Mouse (Mus musculus): ENCODE results near the gene Rsl24d1. TPM values are rescaled to one million over a fixed set of nuclear protein-coding genes. Genes with fewer than 3 reads are reported as not detected.

Gene Rsl24d1
- polyA plus RNA-seq (2017; shearing (Covaris generic)) = 10 to 100 TPM; 64.6 to 74.7 TPM

GRCm38 (mm10) chr9:73112919-73113906, at the start of gene Rsl24d1:
Gene Rsl24d1 (plus strand): TSS chr9:73113426.

GRCm38 (mm10) chr9:73101536-73101935, 11.7 kb upstream of the Rsl24d1 start, which contains the start of gene Khdc3:
Gene Khdc3 (plus strand): TSS chr9:73101836.

GRCm38 (mm10) chr9:73102181-73102580, 11.0 kb upstream of the Rsl24d1 start, which contains the start of gene Gm20509:
Gene Gm20509 (plus strand): TSS chr9:73102470.

Other genes with a start within 250 kb of the Rsl24d1 start
- gene Pygo1, start 187.8 kb upstream of the Rsl24d1 start, polyA plus RNA-seq (2017; shearing (Covaris generic)) = under 1 TPM; 0.04 to 0.64 TPM
- 1 to 10 TPM; 2.5 to 2.9 TPM for gene Dyx1c1, start 154.6 kb upstream of the Rsl24d1 start, polyA plus RNA-seq (2017; shearing (Covaris generic))
- not detected for gene Gm44503, start 154.6 kb upstream of the Rsl24d1 start, polyA plus RNA-seq (2017; shearing (Covaris generic))
- gene Ccpg1os, start 128.0 kb upstream of the Rsl24d1 start, polyA plus RNA-seq (2017; shearing (Covaris generic)) = 1 to 10 TPM; 6.6 to 9.5 TPM
- gene Ccpg1, start 128.0 kb upstream of the Rsl24d1 start, polyA plus RNA-seq (2017; shearing (Covaris generic)) = 100 to 1,000 TPM; 102 to 125 TPM
- 10 to 100 TPM; 22.8 to 32.5 TPM for gene Pigb, start 73.0 kb upstream of the Rsl24d1 start, polyA plus RNA-seq (2017; shearing (Covaris generic))
- 10 to 100 TPM; 49.9 to 53.0 TPM for gene Rab27a, start 68.6 kb upstream of the Rsl24d1 start, polyA plus RNA-seq (2017; shearing (Covaris generic))
- gene Khdc3, start 11.6 kb upstream of the Rsl24d1 start, polyA plus RNA-seq (2017; shearing (Covaris generic)) = under 1 TPM; 0.44 to 0.76 TPM
- not detected for gene Gm20509, start 11.0 kb upstream of the Rsl24d1 start, polyA plus RNA-seq (2017; shearing (Covaris generic))